Mouse (Mus musculus): ENCODE data around the gene Ube2h.

Gene Ube2h

GRCm38 (mm10) chr6:30167192-30167591 is 137.1 kb downstream of the Ube2h start:
- DNase-seq (ENCODE audit: low read depth, low spot score): no peak

GRCm38 (mm10) chr6:30166349-30166748 is 138.0 kb downstream of the Ube2h start:
- DNase-seq (ENCODE audit: low read depth, low spot score): no peak

- no peak for DNase-seq (ENCODE audit: low read depth, low spot score)
Observed at GRCm38 (mm10) chr6:30162091-30162490, 142.2 kb downstream of the Ube2h start.

- no peak for DNase-seq (ENCODE audit: low read depth, low spot score)
Observed at GRCm38 (mm10) chr6:30161618-30162017, 142.7 kb downstream of the Ube2h start.

Measured in brain, embryonic 18.5 days (tissue).